Mouse (Mus musculus): ENCODE results near the gene Fggy. TPM values are rescaled to one million over a fixed set of nuclear protein-coding genes. Genes with fewer than 3 reads are reported as not detected.

The Fggy gene
- total RNA-seq (2021): 78.2 and 83.5 TPM in 2 replicates
- long read RNA-seq, transcript Fggy-202 (16 exons, 1,891 nt): major isoform, 39 of 160 reads
- long read RNA-seq, partial matches to known transcripts: 9 of 160 reads
- long read RNA-seq, other reads (novel, unspliced or antisense): 111 of 160 reads

DNA sequence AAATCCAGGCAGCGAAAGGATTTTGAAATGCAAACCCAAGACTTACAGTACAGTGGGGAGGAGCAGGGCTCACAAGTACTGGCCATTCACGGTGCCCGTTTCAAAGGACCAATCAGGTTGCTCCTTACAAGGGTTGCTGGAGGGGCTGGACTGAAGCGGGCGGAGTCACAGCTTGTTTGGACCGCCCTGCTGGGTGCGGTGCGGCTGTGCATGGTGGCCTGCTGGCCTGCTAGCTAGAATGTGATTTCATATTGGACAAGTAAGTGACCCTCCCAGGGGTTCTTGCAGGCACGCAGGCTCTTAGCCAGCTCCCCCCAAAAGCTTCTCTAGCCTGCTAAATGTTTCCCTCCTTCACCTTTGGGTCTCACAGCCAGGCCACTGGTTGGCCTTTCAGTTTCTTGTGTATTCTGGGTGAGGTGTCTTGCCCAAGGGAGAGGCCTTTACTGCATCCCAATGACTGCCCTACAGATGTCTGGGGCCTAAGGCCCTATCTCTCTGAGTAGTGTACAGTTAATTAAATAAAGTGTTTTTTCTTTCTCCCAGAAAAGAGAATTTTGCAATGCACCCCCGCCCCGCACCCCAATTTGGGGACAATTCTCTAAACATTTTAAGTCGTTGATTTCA is at the start of gene Fggy:
TSS of gene Fggy (plus strand) at position 175 of the 624 bp plus-strand sequence.
- peak; percentile 97 for DNase-seq

DNA sequence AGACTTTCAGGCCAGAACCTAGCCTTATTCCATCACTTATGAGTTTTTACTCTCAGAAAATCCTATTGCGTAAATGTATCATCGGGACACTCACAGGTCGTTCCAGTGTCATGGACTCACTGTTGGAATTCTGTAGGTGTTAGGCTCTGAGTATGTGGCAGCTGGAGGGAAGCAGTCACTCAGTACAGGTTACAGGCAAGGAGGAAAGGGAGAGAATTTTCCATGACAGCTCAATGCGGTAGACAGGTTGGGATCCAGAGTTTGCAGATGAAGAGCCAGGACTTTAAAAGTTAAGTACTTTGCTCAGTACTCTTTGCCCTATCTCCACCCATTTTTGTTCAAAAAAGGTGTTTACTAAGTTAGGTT is 49.4 kb upstream of the Fggy start:
- DNase-seq: no peak

DNA sequence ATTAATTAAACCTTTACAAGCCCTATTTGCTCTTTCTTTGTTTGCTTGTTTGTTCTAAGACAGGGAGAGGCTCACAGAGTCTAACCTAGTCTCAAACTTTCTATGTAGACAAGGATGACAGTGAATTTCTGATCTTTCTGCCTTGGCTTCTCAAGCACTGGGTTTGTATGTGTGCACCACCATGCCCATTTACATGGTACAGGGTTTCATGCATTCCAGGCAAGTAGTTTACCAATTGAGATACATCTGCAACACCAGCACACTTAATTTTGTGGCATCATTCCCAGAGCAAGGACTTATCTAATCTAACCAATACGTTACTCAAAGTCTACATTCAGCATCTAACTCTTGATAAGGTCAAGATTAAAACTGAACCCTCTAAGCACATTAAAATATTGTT is 38.9 kb upstream of the Fggy start:
- DNase-seq: no peak

DNA sequence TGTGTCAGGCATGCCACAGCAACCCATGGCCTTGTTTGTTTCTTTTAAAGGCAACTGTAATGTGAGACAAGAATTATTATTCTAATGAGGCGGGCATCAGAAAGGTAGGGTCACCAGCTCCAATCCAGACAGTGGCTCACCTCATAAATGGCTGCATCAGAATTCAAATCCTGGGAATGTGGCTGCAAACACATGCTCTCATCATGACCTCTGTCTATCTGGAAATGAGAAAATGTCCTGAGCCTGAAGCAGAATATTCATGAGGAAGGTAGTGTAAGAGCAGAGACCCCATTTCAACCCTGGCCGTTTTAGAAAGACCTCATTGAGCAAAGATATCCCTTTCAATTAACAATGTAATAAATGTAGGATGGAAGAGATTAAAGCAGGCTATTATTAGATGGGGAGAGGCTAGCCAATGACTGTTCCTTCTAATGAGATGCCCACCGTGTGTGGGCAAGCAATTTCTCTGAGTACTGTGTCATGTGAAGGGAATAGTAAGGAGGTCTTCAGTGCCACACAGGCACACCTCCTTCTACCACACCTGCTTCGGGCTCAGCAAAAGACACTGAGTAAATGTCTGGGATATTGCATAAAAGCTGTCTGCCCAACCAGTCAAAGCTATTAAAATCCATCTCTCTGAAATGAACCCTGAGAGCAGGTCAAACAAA is 37.2 kb upstream of the Fggy start:
- DNase-seq: no peak

DNA sequence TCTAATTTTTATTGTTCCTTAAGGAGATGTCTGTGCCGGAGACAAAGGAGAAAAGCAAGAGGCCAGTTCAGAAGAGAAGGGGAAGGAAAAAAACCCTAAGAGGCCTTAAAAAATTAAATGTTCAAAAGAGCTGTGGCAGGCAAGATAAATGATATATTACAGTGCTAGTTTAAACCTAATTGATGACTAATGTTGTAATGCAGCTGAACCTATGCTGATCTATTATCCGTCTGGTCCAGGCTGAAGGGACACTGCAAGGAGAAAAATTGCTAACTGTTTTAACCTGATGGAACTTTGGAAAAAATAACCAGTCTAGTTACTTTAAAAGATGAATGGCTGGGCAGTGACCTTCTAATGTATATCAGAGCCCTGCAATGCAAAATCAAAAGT is 36.7 kb upstream of the Fggy start:
- no peak for DNase-seq

DNA sequence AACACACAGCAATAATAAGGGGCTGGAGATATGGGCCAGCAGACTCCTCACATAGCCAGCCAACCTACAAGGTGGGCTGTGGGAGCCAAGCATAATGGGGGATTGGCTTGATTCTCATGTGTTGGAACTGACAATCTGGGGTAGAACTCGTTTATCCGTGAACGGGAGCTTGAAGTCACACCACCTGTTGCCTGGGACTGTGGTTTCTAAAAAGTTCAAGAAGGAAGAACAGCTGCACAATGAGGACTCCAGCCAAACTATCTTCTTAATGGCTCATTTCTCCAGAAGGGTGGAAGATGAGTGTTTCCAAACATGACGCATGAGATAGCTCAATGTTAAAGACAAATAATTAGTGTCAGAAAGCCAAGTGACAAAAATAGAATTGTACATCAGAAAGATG is 30.7 kb upstream of the Fggy start:
- DNase-seq: no peak

DNA sequence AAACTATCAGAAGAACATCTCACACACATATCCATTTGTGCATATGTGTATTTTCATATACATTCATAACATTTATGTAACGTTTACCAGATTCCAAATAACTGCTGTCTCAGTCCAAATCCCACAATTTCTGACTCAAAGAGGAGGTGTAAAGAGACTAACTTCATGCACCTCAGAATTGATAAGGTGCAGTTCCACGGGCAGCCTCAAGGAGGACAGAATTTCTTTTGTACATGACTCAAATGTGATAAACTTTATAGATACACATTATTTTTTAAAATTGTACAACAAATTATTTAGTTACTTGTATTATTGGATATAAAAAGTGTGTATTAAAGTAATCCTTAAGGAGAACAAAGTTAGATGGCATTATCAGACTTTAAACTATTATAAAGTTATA is 26.6 kb upstream of the Fggy start:
- DNase-seq: no peak

DNA sequence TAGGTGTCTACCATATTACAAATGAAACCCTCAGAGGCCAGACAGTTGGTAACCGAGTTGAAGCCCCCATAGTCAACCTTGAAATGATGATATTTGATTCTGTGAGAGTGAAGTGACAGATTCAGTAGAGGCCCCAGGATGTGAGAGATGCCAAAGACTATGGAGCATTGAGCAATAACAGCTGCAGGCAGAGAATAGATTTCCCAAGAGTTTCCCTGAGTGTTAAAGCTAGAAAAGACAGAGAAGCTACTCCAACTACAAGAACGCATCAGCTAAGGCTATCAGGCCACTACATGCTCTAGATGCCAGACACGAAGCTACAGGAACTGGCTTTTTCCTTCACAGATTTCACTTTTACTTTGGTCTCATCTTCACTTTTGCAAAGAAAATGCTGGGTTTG is 23.4 kb upstream of the Fggy start:
- no peak for DNase-seq

DNA sequence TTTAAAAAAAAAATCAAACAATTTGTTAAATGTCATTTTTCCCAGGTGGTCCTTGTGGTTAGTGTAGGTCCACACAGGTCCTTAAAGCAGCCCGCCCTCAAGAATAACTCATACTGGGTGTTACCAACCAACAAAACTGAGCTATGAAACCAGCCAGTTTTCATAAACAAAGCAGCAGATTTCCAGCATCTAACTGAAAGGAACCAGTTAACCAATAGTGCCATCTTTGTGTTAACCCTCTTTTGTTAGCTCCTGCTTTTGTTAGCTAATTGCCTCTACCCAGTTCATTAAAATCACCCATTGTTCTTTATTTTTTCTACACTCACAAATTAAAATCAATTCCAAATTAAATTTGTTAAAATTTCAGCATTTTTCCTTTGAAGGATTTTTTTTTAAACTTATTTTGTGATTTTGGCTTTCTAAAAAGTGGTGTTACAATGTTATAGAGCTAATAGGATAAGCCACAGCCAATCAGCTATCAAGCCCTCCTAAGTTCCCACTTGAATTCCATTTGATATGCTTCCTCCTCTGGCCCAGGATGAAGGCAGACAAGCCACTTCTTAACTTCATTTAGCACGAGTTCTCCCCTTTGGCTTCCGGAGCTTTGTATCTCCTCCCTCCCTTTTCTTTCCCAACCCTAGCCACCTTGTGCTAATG is 15.8 kb upstream of the Fggy start:
- DNase-seq: no peak

DNA sequence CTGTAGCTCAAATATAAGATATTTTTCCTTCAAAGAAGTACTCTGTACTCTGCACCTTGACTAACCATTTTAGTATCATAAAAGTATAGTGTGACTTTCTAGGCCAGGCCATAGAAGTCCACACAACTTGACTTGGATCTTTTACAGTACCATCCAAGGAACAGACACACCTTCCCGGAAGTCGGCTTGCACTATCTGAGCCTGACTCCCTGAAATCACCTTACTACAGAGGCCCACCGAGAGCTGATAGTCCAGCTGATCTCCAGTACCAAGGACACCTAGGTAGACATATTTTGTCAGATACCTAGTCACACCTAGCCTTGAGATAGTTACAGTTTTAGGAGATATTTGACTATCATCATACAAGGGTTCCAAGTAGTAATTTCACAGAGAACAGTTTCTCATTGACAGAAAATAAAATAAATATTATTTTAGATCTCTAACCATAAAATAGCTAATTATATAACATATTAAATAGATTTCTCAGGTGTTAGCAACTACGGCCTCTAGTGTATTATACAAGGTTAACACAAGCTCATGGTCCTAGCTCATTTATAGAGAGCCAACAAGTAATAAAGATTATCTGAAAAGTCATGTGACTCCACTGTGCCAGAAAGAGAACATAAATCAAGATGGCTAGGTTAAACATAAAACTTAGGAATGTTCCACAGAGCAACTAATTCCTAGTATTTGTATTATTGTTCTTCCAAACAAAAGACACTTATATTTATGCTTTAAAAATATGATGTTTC is 15.1 kb upstream of the Fggy start:
- DNase-seq: no peak

DNA sequence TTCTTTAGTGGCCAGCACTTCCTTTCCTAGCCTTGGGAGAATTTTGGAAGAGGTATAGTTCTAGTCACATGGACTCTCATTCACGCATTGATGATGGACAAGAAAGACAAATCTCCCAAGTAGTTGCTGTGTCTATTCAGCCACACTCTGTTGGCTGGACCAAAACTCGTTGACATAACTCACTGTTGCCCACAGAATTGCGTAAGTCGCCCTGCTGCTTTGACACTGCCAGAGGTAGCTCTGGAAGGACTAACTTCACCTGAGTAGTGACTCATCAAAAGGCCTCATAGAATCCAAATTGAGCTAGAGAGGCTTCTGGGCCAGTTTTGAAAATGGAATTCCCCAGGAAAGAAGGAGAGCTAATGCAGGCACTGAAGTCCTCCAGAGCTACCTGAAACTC is 13.8 kb upstream of the Fggy start:
- DNase-seq: no peak

DNA sequence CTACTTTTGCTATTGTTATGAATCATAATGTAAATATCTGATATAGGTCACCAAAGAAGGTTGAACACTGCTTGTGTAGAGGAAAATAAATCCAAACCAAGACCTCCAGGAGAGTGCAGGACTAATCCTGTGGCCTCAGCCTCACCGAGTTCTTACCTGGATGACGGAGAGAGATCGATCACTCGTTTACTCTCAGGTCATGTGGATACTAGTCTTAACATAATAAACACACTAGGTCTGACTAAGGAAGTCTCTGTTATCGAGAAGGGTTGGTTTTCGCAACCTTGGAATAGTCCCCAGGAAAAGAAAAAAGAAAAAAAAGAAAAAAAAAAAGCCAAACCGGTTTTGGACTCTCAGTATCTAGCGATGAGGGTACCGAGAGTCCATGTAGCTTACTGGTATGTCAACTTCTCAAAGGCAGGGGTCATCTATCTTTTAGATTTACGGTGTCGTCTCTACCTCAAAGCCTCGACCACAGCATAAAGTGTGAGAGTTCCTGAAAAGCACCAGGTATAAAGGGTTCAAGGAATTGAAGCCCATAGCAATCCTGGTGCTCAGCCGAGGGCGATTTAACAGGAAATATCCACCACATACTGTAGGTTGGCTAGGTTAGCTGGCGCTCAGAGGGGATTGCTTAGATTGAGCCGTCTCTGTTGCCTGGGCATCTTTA is 509 bp upstream of the Fggy start:
- no peak for DNase-seq

DNA sequence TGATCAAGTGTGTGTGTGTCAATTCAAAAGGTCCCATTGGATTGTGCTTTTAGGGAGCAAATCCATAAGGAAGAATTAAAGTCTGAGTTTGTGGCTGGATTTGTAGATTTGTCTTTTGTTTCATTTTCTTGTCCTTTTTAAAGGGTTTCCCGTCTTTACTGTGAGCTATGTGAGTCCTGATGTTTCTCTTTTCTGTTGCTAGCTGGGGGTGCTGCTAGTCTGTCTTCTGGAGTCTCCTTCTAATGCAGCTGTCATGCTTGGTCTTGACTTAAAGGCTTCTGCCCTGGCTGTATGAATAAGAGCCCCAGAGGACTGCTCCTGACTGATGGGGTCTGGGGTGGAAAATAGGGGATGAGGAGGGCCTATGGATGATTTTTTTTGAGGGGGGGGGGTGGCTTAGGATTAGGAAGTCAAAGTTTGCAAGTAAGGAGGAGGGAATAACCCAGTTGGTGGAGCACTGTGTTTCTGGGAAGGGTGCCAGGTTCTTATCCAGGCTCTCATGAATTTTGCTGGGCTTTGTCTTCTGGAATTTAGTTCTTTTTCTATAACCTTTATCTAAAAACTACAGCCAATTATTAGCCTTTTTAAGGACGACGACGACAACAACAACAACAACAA is 1.1 kb downstream of the Fggy start:
- DNase-seq: peak; percentile 34

DNA sequence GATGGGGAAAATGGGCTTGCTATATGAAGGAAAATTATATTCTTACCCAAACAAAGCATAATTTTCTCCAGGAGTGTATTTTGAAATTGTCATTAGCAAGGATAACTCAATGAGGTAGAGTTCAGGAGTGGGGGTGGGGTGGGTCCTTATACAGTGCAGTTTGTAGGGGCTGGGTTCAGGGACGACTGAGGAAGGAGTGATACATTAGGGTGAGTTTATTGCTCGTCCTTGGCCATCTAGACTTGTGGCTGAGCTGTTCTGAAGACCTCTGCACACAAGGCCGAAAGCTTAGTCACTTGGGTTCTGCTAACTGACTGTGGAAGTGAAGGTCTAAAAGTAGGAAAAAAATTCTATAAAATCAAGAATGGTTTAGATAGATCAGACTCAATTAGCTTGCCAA is 14.3 kb downstream of the Fggy start:
- DNase-seq: peak; percentile 30

DNA sequence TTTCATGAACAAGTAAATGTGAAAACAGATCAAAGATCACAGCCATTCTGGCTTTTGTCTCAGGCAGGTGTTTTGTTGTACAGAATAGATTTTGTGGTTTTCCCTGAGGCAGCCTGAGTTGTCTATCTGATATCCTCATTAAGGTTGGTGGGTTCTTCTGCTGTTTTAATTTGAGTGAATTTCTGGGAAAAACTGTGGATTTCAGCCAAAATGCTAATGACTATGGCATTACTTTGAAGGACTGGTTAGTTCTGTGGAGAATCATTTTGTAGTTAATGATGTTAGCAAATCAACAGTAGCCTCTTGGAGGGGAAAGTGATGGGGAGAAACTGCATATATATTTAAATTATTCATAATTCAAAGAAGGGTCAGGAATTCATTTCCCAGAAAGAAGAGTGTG is 16.4 kb downstream of the Fggy start:
- DNase-seq: no peak

DNA sequence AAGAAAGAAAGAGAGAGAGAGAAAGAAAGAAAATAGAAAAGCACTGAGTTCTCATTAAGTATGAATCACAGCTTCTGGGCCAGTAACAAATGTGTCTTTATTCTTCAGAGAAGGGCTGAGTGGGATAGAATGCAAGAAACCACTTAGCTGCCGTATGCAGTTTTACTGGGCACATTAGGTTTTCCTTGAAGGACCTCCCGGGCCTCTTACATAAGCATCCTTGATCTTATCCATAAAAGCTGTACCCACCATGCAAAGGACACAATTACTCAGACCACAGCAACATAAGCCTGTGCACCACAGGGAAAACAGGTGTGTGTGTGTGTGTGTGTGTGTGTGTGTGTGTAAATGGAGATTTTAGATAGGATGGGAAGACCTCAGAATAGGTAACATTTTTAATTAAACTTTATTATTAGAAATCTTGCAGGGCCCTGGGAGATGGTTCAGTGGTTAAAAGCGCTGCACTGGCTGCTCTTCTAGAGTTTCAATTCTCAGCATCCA is 18.2 kb downstream of the Fggy start:
- no peak for DNase-seq

DNA sequence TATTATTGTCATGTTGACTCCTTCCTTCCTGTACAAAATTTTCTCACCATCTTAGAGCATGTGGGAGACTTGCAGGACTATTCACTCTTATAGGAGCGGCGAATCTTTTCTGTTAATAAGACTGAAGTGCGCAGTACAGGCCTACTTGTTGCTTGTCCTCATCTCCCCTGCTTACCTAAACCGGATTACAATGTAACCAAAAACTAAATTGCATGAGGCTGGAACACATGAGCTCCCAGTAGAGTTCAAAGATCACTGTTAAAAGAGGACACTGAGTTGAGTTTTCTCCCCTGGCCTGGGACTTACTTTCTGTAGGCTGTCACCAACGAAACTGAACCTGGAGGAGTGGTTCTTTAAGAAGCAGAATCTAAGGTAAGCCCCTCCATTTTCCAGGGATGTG is 21.9 kb downstream of the Fggy start:
- no peak for DNase-seq

DNA sequence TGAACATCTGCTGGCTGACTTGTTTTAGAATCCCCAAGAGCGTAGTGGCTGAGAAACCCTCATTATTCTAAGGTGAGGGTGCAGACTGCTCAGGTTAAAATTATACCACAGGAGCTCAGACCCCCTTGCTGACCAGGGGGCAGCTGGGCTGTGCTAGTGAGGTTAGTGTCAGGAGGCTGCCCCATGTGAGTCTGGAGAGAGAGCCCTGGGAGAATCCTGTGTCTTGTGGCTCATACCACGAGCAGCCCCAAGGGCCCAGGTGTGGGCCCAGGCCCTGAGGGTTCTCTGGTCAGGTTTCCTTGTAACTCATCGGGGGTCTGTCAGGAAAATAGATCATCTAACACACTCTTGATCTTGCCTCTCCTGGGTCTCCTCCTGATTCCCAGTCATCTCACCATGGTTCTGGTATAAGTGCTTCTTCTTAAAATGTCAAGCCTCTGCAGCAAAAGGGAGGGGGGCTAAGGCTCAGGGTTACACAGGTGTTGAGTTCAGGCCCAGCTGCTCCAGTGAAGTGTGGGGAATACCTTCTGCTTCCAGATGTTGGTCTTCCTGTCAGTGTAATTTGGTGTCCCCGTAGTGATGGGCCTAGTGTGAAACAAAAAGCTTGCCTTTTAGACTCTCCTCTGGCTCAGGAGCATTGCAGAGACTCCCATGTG is 26.9 kb downstream of the Fggy start:
- no peak for DNase-seq

DNA sequence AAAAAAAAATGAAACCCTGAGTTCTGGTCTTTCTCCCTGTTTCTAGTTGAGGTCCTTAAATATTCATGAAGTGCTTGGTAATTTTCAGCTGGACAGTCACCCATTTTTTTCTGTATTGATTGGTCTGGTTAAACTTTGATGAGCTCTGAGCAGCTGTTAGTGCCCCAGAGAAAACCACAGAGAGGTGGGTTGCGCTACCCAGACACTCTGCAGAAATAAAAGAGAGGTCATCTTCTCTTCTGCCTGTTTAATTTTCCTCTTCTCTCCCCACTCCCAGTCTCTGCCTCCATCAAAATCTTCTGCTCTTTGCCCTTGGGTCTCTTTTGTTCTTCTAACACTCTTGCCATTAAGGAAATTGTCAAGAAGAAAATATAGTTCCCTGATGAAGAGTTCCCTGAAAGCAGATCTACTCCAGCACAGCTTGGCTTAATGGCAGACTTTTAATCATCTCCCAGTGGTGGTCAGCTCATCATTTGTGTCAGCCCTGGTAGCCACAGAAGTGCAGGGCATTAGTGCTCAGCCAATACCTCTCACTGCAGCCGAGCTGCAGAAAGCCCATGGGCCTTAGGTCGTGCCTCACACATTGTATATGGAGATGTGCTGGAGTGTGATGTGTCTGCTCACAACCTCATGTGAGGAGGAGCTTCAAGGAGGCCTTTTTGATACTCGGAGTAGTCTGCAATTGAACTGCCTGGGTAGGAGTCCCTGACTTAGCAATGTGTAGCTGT is 29.1 kb downstream of the Fggy start:
- DNase-seq: no peak

DNA sequence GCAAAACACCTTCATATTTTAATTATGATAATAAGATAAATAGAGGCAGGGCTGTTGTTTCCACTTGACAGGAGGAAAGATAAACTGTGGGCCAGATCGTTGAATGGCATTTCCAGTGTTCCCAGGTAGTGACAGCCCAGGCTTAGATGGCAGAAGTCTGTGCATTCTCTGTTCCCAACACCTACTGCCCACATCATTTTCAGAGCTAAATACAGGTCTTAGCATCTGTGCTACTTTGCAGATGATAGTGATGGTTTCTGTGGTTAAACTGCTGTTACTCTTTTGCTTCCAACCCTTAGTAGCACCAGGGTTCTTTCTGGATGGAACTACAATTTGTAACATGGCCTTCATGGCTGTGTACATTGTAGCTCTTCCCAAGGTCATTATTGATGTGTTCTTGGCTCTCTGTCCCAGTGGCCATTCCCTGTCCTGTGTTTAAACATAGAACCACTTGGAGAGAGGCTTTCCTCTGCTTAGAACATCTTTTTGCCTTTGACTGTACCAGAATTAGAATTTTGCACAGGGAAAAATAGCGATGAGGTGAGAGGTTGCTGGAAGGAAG is 31.5 kb downstream of the Fggy start:
- no peak for DNase-seq

Measured in adrenal gland, postnatal 25 days (tissue).